Comparison of ENCODE assay signal across 3 mouse cellular contexts in the genomic region with DNA sequence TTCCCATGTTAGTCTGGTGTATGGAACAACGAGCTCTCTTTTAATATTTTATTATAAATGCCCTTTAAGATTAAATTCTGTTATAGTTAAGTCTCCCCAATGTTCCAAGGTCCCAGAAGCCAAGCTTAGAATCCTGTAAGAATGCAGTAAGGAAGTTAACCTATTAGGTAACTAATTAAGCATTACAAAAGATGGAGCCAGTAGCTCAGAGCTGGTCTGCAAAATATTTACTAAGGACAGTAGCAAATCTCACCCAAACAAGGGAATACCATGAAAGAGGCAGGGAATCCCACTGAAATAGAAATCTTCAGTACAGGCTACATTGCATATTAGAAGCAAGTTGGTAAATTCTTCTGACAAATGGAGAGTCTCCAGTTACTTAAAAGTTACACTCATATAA. TPM values are rescaled to one million over a fixed set of nuclear protein-coding genes. Genes with fewer than 3 reads are reported as not detected.
"Had no signal": no experiment of that assay in that cellular context is flagged by ENCODE, and none has a peak within 500 bp of the region (broad histone marks: within the 10 kb centered on the region; RNA-seq: fewer than 3 reads in every experiment).

No protein-coding gene starts in this region.

RNA-seq across cellular contexts. Expression of gene Tmprss2, which starts 28.1 kb away (rescaled TPM):
- polyA plus RNA-seq: forebrain, embryonic 13.5 days; forebrain, embryonic 14.5 days; forebrain, embryonic 15.5 days had no signal
